Mouse (Mus musculus): Measurements from ENCODE around the gene Gdpgp1.

DNA sequence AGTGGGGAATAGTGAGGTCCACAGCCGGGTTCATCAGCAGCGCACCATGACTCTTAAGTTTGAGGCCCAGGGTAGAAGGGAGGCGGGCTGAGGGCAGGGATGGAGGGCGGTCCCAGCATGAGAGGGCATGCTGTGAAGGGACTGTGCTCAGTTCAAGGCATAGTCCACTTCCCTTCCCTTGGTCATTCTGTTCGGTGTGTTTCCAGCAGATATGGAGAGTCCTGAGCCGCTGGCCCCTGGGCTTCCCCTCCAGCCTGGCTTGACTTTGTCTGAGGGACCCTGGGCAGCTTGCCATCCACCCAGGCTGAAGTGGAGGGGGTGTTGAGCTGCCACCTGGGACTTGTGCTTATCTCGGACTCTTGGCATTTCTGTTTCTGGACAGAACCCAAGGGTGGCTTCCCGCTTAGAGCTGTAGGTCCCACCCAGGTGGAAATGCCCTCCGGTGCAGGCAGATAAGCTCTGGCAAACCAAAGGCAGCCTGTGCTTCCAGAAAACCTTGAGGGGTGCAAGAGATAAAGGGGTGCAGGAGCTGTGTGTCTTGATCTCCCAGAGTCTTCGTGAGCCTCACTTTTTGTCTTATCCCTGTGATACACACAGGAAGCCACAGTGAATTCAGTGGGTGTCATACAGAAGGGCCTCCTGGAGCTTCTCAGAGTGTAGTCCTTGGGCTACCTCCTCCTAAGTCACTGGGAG lies 23.8 kb upstream of the Gdpgp1 start:
- TF ChIP-seq POLR2A (IDR thresholded peaks at IDR 0.05; ENCODE audit: borderline replicate concordance, insufficient read depth, low read length) (no peak), CTCF (IDR thresholded peaks at IDR 0.05; ENCODE audit: borderline replicate concordance, insufficient read depth, low read depth, low read length) (no peak)
